Mouse (Mus musculus): Measurements from ENCODE around the gene Tarsl2.

GRCm38 (mm10) chr7:65642371-65643304 is 2.1 kb upstream of the Tarsl2 start:
- no peak for TF ChIP-seq CTCF (IDR thresholded peaks at IDR 0.05; ENCODE audit: borderline replicate concordance, control insufficient read depth, extremely low read depth, insufficient read depth, low read length, poor library complexity)
- no peak for TF ChIP-seq POLR2A (IDR thresholded peaks at IDR 0.05; ENCODE audit: control insufficient read depth, extremely low read depth, insufficient read depth, low read length, poor library complexity)

Data from thymus, adult 2 months (tissue).